Mouse (Mus musculus) forebrain, embryonic 10.5 days (tissue): ENCODE measurements around the gene B3gnt2. TPM values are rescaled to one million over a fixed set of nuclear protein-coding genes. Genes with fewer than 3 reads are reported as not detected.
A peak's percentile ranks its signal among the peaks of the same experiment; 100 is the strongest.

Source experiments
- DNase-seq: peaks from one replicate; pipeline ENCODE4 v3.0.0-alpha.2; 2017; ENCODE audit warnings: low spot score; ENCODE audit errors: extremely low spot score
- H3K27ac ChIP-seq: fragments of 300-500 bp; sonication (generic); 2 replicates; pipeline ENCODE4 v1.5.1; 2016; ENCODE audit warnings: mild to moderate bottlenecking
- H3K27me3 ChIP-seq: fragments of 300-500 bp; sonication (generic); 2 replicates; pipeline ENCODE4 v1.6.1; 2016; ENCODE audit warnings: mild to moderate bottlenecking; ENCODE audit not compliant: poor library complexity, severe bottlenecking
- H3K36me3 ChIP-seq: fragments of 300-500 bp; sonication (generic); replicated peaks from 2 replicates; pipeline ENCODE4 v1.6.1; 2016; ENCODE audit warnings: mild to moderate bottlenecking, moderate library complexity
- H3K4me1 ChIP-seq: fragments of 300-500 bp; sonication (generic); 2 replicates; pipeline ENCODE4 v1.6.1; 2016
- H3K4me3 ChIP-seq: fragments of 300-500 bp; sonication (generic); 2 replicates; pipeline ENCODE4 v1.5.1; 2016; ENCODE audit warnings: mild to moderate bottlenecking, moderate library complexity
- H3K9me3 ChIP-seq: fragments of 300-500 bp; sonication (generic); 2 replicates; pipeline ENCODE4 v1.6.1; 2016; ENCODE audit warnings: mild to moderate bottlenecking, moderate library complexity
- WGBS: fragments of 180-500 bp; shearing (Covaris S2); methylation state at CpG from one replicate; pipeline ENCODE4 v1.1.7; 2016; 5-methylcytosine and 5-hydroxymethylcytosine counted together
- polyA plus RNA-seq: library from polyadenylated mRNA; unstranded; fragments of >200 nt; fragmentation: Nextera tagmentation; extraction: Ambion mirVana; gene quantifications from 2 replicates; pipeline ENCODE4 v1.2.1, GENCODE M21; 2016

The B3gnt2 gene
- polyA plus RNA-seq, 1 experiment from 2014 or later, result 1.7 TPM

- 87% methylated on average over 7 of the region's 7 CpGs for whole genome bisulfite sequencing
- DNase-seq, result no peak
- Histone ChIP-seq H3K27ac (no peak overlapping the region), H3K4me1 (peaks cover 20% of the 10 kb centered on the region), H3K4me3 (no peak overlapping the region), H3K27me3 (peaks cover 49% of the 10 kb centered on the region), H3K9me3 (no peaks in the 10 kb centered on the region), H3K36me3 (no peaks in the 10 kb centered on the region)
Observed at GRCm38 (mm10) chr11:22865635-22866246, 5.0 kb upstream of the B3gnt2 start.

GRCm38 (mm10) chr11:22864305-22865060 is 3.7 kb upstream of the B3gnt2 start:
- H3K4me1 ChIP-seq, result peaks cover 30% of the 10 kb centered on the region
- no peaks in the 10 kb centered on the region for H3K36me3 ChIP-seq
- 31% methylated on average over 8 of the region's 8 CpGs for WGBS
- peak; percentile 21 for DNase-seq
- peak overlapping the region; percentile 40; the same call in 1 of the 2 replicates for H3K27ac ChIP-seq
- peaks cover 60% of the 10 kb centered on the region for H3K27me3 ChIP-seq
- no peaks in the 10 kb centered on the region for H3K9me3 ChIP-seq
- H3K4me3 ChIP-seq, result no peak overlapping the region

GRCm38 (mm10) chr11:22863581-22863980 is 2.8 kb upstream of the B3gnt2 start:
- H3K27me3 ChIP-seq, result peaks cover 68% of the 10 kb centered on the region
- H3K9me3 ChIP-seq, result no peaks in the 10 kb centered on the region
- H3K36me3 ChIP-seq, result no peaks in the 10 kb centered on the region
- DNase-seq, result no peak
- no peak overlapping the region for H3K4me3 ChIP-seq
- peaks cover 38% of the 10 kb centered on the region for H3K4me1 ChIP-seq
- WGBS, result 42% methylated on average over 4 of the region's 4 CpGs
- no peak overlapping the region for H3K27ac ChIP-seq

- WGBS, result 65% methylated on average over 4 of the region's 4 CpGs
- Histone ChIP-seq H3K9me3 (no peaks in the 10 kb centered on the region), H3K4me1 (peaks cover 47% of the 10 kb centered on the region), H3K36me3 (no peaks in the 10 kb centered on the region), H3K27ac (no peak overlapping the region), H3K4me3 (no peak overlapping the region), H3K27me3 (peaks cover 86% of the 10 kb centered on the region)
- no peak for DNase-seq
Observed at GRCm38 (mm10) chr11:22861315-22861714, 554 bp upstream of the B3gnt2 start.

GRCm38 (mm10) chr11:22859633-22860334 is 977 bp downstream of the B3gnt2 start:
- Histone ChIP-seq H3K4me3 (peak overlapping the region; percentile 77), H3K4me1 (peaks cover 43% of the 10 kb centered on the region), H3K36me3 (no peaks in the 10 kb centered on the region), H3K27me3 (peaks cover 87% of the 10 kb centered on the region), H3K9me3 (no peaks in the 10 kb centered on the region), H3K27ac (peak overlapping the region; percentile 81)
- under 1% methylated on average over 55 of the region's 55 CpGs for WGBS
- DNase-seq, result peak; percentile 86

- WGBS, result 0% methylated on average over 37 of the region's 41 CpGs
- Histone ChIP-seq H3K4me3 (peak overlapping the region; percentile 77), H3K4me1 (peaks cover 37% of the 10 kb centered on the region), H3K36me3 (no peaks in the 10 kb centered on the region), H3K27me3 (peaks cover 83% of the 10 kb centered on the region), H3K9me3 (no peaks in the 10 kb centered on the region), H3K27ac (peak overlapping the region; percentile 81)
- no peak for DNase-seq
Observed at GRCm38 (mm10) chr11:22859301-22859632, 1.5 kb downstream of the B3gnt2 start.

- DNase-seq, result peak; percentile 49
- H3K4me3 ChIP-seq, result peak overlapping the region; percentile 77
- no peaks in the 10 kb centered on the region for H3K9me3 ChIP-seq
- WGBS, result 1% methylated on average over 50 of the region's 50 CpGs
- H3K4me1 ChIP-seq, result peaks cover 32% of the 10 kb centered on the region
- no peaks in the 10 kb centered on the region for H3K36me3 ChIP-seq
- H3K27ac ChIP-seq, result peak overlapping the region; percentile 81
- peaks cover 79% of the 10 kb centered on the region for H3K27me3 ChIP-seq
Observed at GRCm38 (mm10) chr11:22858441-22859300, 2.1 kb downstream of the B3gnt2 start.

GRCm38 (mm10) chr11:22857705-22858440 is 2.9 kb downstream of the B3gnt2 start:
- Histone ChIP-seq H3K27me3 (peaks cover 72% of the 10 kb centered on the region), H3K36me3 (no peaks in the 10 kb centered on the region)
- peak; percentile 39 for DNase-seq

GRCm38 (mm10) chr11:22857106-22857704 is 3.6 kb downstream of the B3gnt2 start:
- peaks cover 30% of the 10 kb centered on the region for H3K4me1 ChIP-seq
- no peak overlapping the region for H3K4me3 ChIP-seq
- H3K27me3 ChIP-seq, result peaks cover 66% of the 10 kb centered on the region
- no peaks in the 10 kb centered on the region for H3K36me3 ChIP-seq
- WGBS, result 80% methylated on average over 5 of the region's 5 CpGs
- no peak overlapping the region for H3K27ac ChIP-seq
- no peaks in the 10 kb centered on the region for H3K9me3 ChIP-seq
- DNase-seq, result no peak

More at GRCm38 (mm10) chr11:22857705-22858440, 2.9 kb downstream of the B3gnt2 start:
- H3K9me3 ChIP-seq, result no peaks in the 10 kb centered on the region
- H3K27ac ChIP-seq, result no peak overlapping the region; the same call in 1 of the 2 replicates
- peak overlapping the region; percentile 77 for H3K4me3 ChIP-seq
- peaks cover 27% of the 10 kb centered on the region for H3K4me1 ChIP-seq
- 15% methylated on average over 25 of the region's 25 CpGs for WGBS

- H3K27ac ChIP-seq, result no peak overlapping the region
- no peaks in the 10 kb centered on the region for H3K36me3 ChIP-seq
- H3K4me3 ChIP-seq, result no peak overlapping the region
- WGBS, result 90% methylated on average over 3 of the region's 3 CpGs
- peaks cover 59% of the 10 kb centered on the region for H3K27me3 ChIP-seq
- peaks cover 30% of the 10 kb centered on the region for H3K4me1 ChIP-seq
- H3K9me3 ChIP-seq, result no peaks in the 10 kb centered on the region
- no peak for DNase-seq
Observed at GRCm38 (mm10) chr11:22856371-22856965, 4.3 kb downstream of the B3gnt2 start.

- Histone ChIP-seq H3K36me3 (no peaks in the 10 kb centered on the region), H3K9me3 (no peaks in the 10 kb centered on the region), H3K4me1 (peaks cover 20% of the 10 kb centered on the region), H3K27ac (no peak overlapping the region), H3K27me3 (peaks cover 41% of the 10 kb centered on the region), H3K4me3 (no peak overlapping the region)
- DNase-seq, result no peak
- WGBS, result 91% methylated on average over 4 of the region's 4 CpGs
Observed at GRCm38 (mm10) chr11:22854571-22854970, 6.2 kb downstream of the B3gnt2 start.
